Mouse (Mus musculus) heart, postnatal 4 days (tissue): ENCODE data around the gene Slc51b. TPM values are rescaled to one million over a fixed set of nuclear protein-coding genes. Genes with fewer than 3 reads are reported as not detected.

Experiments
- DNase-seq: peaks from one replicate; pipeline ENCODE4 v3.0.0; 2021
- total RNA-seq, 2 experiments: library from RNA; stranded (reverse); gene quantifications; 2 replicates each; pipeline ENCODE4 v1.2.3; 2021

The Slc51b gene
- not detected for total RNA-seq

GRCm38 (mm10) chr9:65422760-65423501 lies at the start of gene Slc51b:
Slc51b (minus strand) TSS chr9:65422955.
- no peak for DNase-seq

DNA sequence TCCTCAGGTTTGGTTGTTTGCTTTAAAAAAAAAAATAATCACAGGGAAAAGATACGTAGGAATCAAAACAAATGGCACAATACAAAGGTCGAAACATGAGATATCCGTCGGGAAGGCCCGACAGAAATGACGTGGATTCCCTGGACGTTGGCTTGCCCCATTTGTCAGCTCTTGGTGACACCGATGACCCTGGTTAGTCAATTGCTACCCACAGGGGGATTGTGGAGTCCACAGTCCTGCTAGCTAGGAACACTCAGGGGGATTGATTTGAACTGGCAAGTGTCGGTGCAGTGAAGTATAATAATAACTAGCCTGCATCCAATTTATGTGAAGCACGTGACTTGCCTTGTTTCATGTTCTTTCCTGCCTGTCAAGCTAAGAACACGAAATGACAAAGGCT lies 44.9 kb upstream of the Slc51b start:
- DNase-seq = no peak

- no peak for DNase-seq
These were observed 42.5 kb upstream of the Slc51b start for GRCm38 (mm10) chr9:65465241-65465640.

DNA sequence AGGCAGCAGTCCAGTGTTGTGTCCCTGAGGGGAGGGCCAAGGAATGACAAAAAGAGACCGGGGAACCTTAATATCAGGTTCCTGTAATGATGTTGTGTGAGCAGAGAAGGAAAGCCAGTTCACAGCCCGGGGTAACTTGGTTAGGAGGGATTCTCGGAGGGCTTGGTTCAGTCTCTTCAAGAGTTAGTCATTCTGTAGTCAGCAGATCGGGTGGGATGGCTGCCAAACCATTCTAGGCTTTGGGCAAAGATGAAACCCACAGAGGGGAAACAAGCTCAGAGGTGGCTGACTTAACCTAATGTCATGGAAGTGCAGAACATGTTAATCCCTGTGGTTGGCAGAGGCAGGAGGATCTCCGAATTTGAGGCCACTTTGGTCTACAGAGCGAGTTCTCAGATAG lies 41.4 kb upstream of the Slc51b start:
- peak; percentile 38 for DNase-seq

- no peak for DNase-seq
These were observed 39.8 kb upstream of the Slc51b start for GRCm38 (mm10) chr9:65462544-65462943.

GRCm38 (mm10) chr9:65460732-65461442 lies 38.1 kb upstream of the Slc51b start, which contains the start of gene Spg21:
Spg21 (plus strand) TSS chr9:65460947.
- DNase-seq = peak; percentile 99

GRCm38 (mm10) chr9:65460198-65460597 lies 37.4 kb upstream of the Slc51b start:
- no peak for DNase-seq

DNA sequence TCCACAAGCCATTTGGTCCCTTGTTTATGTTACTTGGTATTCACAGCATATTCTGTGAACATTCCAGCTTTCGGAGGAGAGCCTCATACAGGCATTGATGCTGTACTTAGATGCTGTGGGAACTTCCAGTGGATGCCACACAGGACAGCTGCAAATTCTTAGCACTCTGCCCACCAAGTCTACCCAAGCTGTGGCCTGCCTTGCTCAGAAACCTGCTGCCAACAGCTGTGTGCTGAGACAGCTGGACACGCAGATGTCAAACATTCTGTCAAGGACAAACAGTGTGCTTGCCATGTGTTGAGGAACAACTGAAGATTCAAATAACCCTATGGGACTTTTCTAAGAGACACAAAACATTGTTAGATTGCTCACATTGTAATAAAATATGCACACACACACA lies 36.2 kb upstream of the Slc51b start:
- DNase-seq = no peak

DNA sequence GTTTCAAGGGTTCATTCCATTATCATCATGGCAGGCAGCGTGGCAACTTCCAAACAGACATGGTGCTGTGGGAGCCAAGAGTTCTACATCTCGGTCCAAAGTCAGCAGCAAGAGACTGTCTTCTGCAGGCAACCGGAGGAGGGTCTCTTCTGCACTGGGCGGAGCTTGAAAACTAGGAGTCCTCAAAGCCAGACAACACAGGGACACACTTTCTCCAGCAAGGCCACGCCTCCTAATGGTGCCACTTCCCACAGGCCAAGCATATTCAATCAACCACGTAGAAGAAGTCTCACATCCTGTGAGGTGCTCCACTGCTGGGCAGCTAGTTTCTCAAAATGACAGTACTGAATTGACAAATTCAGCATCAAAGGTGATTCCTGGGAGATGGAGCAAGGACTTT lies 25.2 kb upstream of the Slc51b start:
- DNase-seq = no peak

DNA sequence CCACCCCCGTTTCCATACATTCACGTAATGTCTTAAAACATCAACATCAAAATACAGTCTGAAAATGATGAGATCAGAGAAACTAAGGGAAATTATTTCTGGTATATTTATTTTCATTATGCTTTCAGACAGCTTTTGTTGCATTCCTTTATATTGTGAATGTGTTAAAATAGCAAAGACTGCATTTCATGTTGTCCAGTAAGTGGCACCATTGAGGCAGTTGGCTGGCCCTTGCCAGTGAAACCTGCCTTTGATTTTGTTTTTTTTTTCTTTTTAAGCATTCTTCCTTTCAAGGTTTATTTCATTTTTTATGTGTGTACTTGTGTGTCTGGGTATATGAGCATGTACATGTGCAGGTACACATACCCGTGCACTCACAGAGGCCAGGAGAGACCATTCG lies 21.9 kb upstream of the Slc51b start:
- no peak for DNase-seq

GRCm38 (mm10) chr9:65435671-65436301 lies 13.0 kb upstream of the Slc51b start, which contains the start of gene Mtfmt:
Mtfmt (plus strand) TSS chr9:65435782.
- peak; percentile 96 for DNase-seq

DNA sequence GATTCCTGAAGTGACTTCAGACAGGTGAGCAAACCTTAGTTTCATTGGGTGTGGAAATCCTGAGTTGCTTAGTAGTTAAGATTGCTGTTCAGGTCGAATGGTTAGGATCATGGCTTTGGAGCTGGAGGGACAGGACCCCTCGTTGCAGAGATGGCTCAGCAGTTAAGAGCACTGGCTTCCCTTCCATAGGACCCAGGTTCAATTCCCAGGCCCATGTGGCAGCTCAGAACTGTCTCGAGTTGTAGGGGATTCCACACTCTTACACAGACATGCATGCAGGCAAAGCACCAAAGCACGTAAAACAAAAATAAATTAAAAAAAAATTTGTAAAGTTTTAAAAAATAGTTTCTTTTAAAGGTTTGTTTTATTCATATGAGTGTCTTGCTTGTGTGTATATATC lies 12.5 kb upstream of the Slc51b start:
- no peak for DNase-seq

DNA sequence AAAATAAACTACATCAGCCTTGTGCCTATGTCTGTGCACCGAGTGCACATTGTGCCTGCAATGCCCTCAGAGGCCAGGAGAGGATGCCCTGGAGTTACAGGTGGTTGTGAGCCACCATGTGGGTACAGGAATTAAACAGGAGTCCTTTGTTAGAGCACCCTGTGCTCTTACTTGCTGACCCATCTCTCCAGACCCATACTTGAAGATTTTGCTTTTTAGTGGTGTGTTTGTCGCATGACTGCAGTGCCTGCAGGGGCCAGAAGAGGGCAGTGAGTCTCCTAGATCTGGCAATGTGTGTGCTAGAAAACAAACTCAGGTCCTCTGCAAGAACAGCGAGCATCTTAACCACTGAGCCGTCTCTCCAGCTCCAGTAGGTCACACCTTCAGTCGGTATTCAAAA lies 11.4 kb upstream of the Slc51b start:
- peak; percentile 57 for DNase-seq

- DNase-seq = peak; percentile 91
These were observed 9.5 kb upstream of the Slc51b start for GRCm38 (mm10) chr9:65432236-65432635.

- DNase-seq = no peak
These were observed 8.2 kb upstream of the Slc51b start for GRCm38 (mm10) chr9:65430921-65431320.

- DNase-seq = no peak
These were observed 7.6 kb upstream of the Slc51b start for GRCm38 (mm10) chr9:65430401-65430800.

- no peak for DNase-seq
These were observed 5.2 kb upstream of the Slc51b start for GRCm38 (mm10) chr9:65428003-65428402.

DNA sequence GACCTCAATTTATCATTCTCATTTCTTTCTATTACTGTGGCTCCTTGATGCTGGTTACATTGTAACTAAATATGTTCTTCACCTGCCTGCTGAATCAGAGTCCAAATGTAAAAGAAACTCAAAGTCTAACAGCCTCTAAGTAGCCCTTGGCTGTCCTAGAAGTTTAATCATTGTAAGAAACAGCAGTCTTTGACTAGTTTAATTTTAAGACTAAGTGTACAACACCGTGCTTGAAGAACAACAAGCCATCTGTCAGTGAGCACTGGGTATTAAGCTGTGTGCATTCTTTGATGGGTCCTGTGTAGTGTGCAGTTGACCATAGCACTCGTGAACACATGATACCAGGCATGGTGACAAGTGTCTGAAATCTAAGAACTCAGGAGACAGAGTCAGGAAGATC lies 4.8 kb upstream of the Slc51b start:
- DNase-seq = no peak

- DNase-seq = no peak
These were observed 1.6 kb upstream of the Slc51b start for GRCm38 (mm10) chr9:65424393-65424792.

GRCm38 (mm10) chr9:65419633-65420032 lies 3.1 kb downstream of the Slc51b start:
- no peak for DNase-seq

GRCm38 (mm10) chr9:65417738-65418137 lies 5.0 kb downstream of the Slc51b start:
- no peak for DNase-seq

- DNase-seq = no peak
These were observed 11.4 kb downstream of the Slc51b start for GRCm38 (mm10) chr9:65411326-65411725.

DNA sequence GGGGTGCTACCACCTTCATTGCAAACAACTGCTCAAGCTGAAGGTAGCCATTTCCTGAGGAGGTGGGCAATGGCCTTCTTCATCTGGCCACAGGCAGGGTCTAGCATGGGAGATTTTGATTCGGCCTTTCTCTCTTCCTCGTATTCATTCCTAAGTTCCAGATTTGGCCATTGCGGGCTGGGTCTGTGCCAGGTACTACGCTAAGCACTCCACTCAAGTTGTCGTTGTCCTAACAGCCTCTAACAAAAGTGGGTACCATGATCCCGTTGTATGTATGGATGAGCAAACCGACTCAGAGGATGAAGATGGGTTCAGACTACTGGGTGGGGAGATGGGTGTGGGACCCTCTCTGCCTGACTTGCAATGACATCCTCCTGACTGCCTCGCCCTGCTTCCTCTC lies 12.4 kb downstream of the Slc51b start:
- no peak for DNase-seq
